Mouse (Mus musculus) right cerebral cortex, postnatal 14 days (tissue): ENCODE measurements around the gene Ctrc.
"Not testable (repeated sequence)": the region's sequence is repeated elsewhere in the genome, so short reads cannot be mapped to it uniquely, and the experiment has no call there.

Experiments
- DNase-seq: peaks from one replicate; pipeline ENCODE4 v3.0.0; 2022

The Ctrc gene

DNA sequence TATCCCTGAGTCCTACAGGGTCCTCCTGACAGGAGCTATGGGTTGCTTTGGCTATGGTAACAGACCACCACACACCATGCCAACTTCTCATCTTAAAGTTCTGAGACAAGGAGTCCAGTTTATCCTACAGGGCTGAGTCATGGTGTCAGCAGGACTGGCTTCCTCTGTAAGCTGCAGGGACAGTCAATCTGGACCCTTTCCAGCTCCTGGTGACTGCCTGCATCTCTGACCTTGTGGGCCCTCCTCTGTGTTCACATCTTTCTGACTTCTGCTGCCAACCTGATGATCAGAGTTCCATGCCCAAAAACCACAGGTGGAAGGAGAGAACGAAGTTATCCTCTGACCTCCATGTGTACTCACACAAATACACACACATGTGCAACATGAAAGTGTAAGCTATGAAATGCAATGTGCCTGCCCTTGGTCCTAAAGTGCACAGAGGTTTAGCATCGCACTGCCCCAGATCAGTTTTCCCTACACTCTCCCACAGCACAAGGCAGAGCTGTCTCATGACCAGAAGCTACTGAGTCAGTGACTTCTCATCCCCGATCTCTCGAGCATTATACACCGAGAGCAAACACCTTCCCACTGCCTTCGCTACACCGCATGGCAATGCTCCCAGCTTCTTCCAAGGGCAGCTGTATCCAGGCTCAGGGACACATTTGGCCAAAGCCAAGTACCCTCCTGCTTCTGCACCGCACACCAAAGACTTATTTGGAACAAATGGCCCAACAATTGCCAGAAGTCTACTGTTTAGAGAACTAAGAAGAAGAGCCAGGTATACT is 64.8 kb downstream of the Ctrc start:
- DNase-seq: no peak

GRCm38 (mm10) chr4:141779828-141780227 is 66.3 kb downstream of the Ctrc start:
- no peak for DNase-seq

DNA sequence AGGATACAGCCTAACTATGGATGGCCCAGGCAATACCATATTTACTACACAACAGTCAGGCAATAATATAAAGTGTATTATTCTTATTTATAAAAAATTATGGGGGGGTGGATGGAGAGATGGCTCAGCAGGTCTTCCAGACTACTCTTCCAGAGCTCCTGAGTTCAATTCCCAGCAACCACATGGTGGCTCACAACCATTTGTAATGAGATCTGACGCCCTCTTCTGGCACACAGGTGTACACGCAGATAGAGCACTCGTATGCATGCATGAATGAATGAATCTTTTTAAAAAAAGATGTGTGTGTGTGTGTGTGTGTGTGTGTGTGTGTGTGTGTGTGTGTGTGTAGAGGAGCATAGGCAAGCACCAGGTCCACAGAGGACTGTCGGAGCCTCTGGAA is 73.1 kb downstream of the Ctrc start:
- not testable (repeated sequence) for DNase-seq

GRCm38 (mm10) chr4:141771823-141772222 is 74.3 kb downstream of the Ctrc start:
- DNase-seq: no peak

- DNase-seq: no peak
Observed at GRCm38 (mm10) chr4:141769501-141770160, 76.5 kb downstream of the Ctrc start.

- DNase-seq: no peak
Observed at GRCm38 (mm10) chr4:141767353-141768036, 78.7 kb downstream of the Ctrc start.

- peak; percentile 26 for DNase-seq
Observed at GRCm38 (mm10) chr4:141766668-141767352, 79.3 kb downstream of the Ctrc start.

GRCm38 (mm10) chr4:141766316-141766667 is 79.9 kb downstream of the Ctrc start:
- DNase-seq: no peak

GRCm38 (mm10) chr4:141765008-141765407 is 81.2 kb downstream of the Ctrc start:
- no peak for DNase-seq
